Mouse (Mus musculus): ENCODE data around the gene Bfsp1.

The Bfsp1 gene

GRCm38 (mm10) chr2:143806140-143806923 lies 56.6 kb downstream of the Bfsp1 start:
- in situ Hi-C loops (cut with MboI, MseI): no loop called here

GRCm38 (mm10) chr2:143801097-143801496 lies 61.9 kb downstream of the Bfsp1 start:
- in situ Hi-C loops (cut with MboI, MseI): no loop called here

GRCm38 (mm10) chr2:143796335-143797013 lies 66.5 kb downstream of the Bfsp1 start:
- in situ Hi-C loops (cut with MboI, MseI): no loop called here

- in situ Hi-C loops (cut with MboI, MseI): no loop called here
Measured at GRCm38 (mm10) chr2:143795858-143796257, 67.1 kb downstream of the Bfsp1 start.

- in situ Hi-C loops (cut with MboI, MseI): loop anchor here in 1 of 2 experiments (5.0 to 10.0 kb wide), 2 partner anchors 683 to 865 kb away; no protein-coding TSS in a partner anchor
Measured at GRCm38 (mm10) chr2:143789911-143790310, 73.1 kb downstream of the Bfsp1 start.

GRCm38 (mm10) chr2:143780310-143780709 lies 82.7 kb downstream of the Bfsp1 start:
- in situ Hi-C loops (cut with MboI, MseI): loop anchor here in 1 of 2 experiments (10.0 kb wide), 1 partner anchor 856 kb away; no protein-coding TSS in a partner anchor

All from T-helper 17 cell (primary cell).